Mouse (Mus musculus) C2C12 (cell line): ENCODE data around the gene Myo1b.

Experiments
- CEBPB ChIP-seq: IDR thresholded peaks from one replicate; pipeline ENCODE4 v1.6.1; 2011; ENCODE audit warnings: low read depth, mild to moderate bottlenecking, control low read depth, moderate library complexity
- CTCF ChIP-seq: IDR thresholded peaks from one replicate; pipeline ENCODE4 v1.5.1; 2011; ENCODE audit not compliant: control insufficient read depth, insufficient read depth, insufficient read length
- FOSL1 ChIP-seq: IDR thresholded peaks from one replicate; pipeline ENCODE4 v1.8.0; 2011; ENCODE audit warnings: mild to moderate bottlenecking, low read length; ENCODE audit not compliant: poor library complexity, insufficient read depth, severe bottlenecking
- MAX ChIP-seq: IDR thresholded peaks from one replicate; pipeline ENCODE4 v1.6.1; 2011; ENCODE audit warnings: mild to moderate bottlenecking, control low read depth
- MYOD1 ChIP-seq: IDR thresholded peaks from one replicate; pipeline ENCODE4 v1.6.1; 2011; ENCODE audit warnings: low read depth; ENCODE audit not compliant: control insufficient read depth, insufficient read length
- MYOG ChIP-seq: IDR thresholded peaks from one replicate; pipeline ENCODE4 v1.6.1; 2011; ENCODE audit not compliant: control insufficient read depth, insufficient read length; ENCODE audit errors: extremely low read depth
- USF1 ChIP-seq: IDR thresholded peaks from one replicate; pipeline ENCODE4 v1.6.1; 2011; ENCODE audit warnings: low read depth, mild to moderate bottlenecking, control low read depth, moderate library complexity

GRCm38 (mm10) chr1:51742586-51742985 is 173.3 kb downstream of the Myo1b start:
- TF ChIP-seq CTCF (no peak), USF1 (no peak), MYOD1 (no peak), MAX (no peak), FOSL1 (no peak), MYOG (no peak), CEBPB (no peak)
